Mouse (Mus musculus) lung, adult 18-20 months (tissue): Measurements from ENCODE around the gene Wdfy3.
A peak's percentile ranks its signal among the peaks of the same experiment; 100 is the strongest.
"Not testable (repeated sequence)": the region's sequence is repeated elsewhere in the genome, so short reads cannot be mapped to it uniquely, and the experiment has no call there.

Source experiments
- DNase-seq, 2 experiments: peaks; one replicate each; pipeline ENCODE4 v3.0.0; 2022; ENCODE audit warnings: mixed read lengths in 2 of 2

The Wdfy3 gene

DNA sequence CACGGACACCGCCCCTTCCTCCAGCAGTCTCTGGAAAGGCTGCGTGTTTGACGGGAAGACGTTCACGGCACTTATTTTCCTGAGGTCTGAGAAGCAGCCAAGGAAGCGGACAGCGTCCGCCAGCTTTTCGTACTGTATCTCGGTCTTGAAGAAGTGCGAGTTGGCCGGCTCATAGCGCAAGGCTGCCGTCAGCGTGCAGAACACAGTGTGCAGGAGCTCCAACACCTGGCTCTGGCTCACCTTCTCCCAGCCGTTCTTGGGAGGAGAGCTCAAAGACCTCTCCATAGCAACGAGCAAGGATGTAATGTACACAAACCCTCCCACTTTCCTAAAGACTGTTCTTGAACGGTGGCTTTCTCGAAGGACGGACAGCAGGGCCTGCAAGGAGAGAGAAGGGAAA lies 132.4 kb downstream of the Wdfy3 start:
- DNase-seq: peak; percentile 43 to 73

DNA sequence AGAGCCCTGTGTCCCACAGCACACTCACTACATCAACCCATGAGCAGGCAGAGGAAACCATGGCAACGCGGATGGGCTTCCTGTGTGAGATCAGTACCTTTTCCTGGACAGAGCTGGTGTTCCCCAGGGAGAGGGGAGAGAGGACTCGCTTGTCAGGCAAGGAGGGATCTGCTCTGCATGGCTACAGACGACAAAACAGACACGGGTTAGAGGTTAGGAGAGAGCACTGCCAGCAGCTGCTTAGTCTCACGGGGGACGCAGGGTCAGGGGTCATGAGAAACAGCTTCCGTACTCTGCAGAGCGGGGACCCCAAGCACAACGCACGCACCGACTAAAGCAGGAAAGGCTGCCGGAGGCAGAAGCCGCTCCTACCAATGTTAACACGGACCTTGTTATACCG lies 133.8 kb downstream of the Wdfy3 start:
- peak; percentile 19 to 45 for DNase-seq

DNA sequence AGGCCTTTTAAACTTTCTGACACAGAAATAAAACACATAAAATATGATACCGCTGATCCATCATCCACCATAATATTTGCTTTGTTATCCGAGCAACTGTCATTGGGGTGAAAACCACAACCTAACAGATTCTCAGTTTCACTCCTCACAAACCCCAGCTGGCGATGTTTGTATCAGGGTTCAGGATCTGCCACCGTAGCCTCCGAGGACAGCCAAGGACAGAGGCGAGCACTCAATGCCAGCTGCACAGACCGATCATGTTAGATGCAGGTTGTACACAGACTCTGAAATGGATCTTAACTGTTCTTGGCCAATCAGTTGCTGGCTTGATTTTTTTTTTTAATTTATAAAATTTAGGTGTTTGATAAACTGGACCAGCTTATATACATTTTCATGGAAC lies 135.1 kb downstream of the Wdfy3 start:
- DNase-seq: peak; percentile 14 to 24

DNA sequence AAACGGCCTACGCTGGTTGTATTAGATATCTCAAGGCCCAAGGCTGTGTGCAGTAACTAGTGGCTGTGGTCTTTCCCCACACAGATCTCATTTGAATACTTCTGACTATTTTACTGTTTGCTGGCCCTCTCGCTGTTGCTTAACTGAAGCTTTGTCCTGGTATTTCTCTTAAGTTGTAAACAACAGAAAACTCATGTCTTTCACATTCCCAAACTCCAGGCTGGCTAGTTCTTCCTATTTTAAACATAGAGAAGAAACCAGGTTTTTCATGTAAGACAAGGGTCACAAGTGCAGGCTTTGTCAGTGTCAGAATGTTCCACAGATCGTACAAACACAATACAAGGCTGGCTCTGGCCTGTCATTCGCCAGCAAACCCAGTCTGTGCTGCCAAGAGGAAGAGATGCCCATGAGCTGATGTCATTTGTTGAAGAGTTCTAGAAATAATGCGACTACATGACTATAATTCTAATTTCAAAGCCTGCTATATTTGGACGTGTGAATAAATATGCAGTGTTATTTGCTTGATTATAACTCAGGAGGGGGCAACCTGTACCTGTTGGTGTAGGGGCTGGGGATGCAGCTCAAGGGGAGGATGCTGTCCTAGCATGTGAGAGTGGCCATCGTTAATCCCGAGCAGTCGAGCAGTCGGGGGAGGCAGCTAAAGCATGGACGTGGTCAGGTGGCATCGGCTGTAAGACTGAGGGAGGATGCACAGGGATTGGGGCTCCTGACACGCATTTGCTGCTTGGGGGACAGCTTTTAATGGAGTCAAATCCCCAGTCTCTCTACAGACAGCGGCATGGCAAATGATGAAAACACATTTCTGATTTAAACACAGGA lies 136.5 kb downstream of the Wdfy3 start:
- peak; percentile 60 to 75 for DNase-seq

DNA sequence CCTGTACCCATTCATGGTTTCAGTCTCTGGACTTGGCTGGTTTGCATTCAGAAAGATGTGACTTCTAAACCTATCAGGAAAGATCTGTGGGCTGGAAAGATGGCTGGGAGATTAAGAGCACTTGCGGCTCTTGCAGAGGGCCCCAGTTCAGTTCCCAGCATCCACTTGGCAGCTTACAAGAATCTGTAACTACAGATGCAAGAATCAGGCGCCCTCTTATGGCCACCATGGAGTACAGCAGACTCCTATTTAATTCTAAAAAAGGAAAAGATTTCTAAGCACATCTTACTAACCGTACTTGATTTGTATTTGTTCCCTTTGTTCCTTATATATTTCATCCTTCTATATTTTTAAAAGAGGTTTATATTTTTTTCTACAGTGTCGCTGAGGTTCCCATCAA lies 137.7 kb downstream of the Wdfy3 start:
- no peak for DNase-seq

DNA sequence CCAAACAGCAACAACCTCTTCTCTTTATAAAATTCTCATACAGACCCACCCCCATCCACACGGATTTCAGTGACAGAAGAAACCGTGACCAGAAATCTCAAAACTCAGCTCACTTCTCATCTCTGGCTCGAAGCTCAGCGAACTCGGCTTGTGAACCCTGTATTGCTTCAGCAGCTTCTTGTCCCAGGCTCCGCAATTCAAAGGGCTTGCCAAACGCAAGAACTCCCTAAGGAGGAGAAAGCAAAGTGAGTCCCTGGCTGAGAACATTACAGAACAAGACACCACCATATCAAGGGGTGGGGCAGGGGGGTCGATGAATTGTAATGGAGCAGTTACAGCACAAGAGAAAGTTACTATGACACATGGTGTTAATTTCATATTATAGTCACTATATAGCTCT lies 143.4 kb downstream of the Wdfy3 start:
- no peak for DNase-seq

DNA sequence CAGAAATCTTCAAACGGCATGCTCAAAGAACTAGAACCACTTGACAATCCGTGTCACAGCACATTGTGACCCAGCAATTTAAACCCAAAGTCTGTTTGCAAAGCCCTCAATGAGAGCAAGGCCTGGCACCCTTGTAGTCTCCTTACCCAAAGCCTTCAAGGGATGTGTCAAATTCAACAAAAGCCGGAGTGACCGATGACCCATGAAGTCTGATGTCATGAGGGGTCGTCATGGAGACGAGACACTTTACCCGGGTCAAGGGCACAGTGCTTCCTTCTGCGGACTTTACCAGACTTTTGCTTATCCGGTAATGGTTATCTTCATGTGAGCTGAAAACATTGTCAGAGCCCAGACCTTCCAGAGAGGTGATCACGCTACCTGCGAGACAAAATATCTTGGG lies 146.0 kb downstream of the Wdfy3 start:
- peak in 1 of 2 experiments; percentile 4 for DNase-seq

DNA sequence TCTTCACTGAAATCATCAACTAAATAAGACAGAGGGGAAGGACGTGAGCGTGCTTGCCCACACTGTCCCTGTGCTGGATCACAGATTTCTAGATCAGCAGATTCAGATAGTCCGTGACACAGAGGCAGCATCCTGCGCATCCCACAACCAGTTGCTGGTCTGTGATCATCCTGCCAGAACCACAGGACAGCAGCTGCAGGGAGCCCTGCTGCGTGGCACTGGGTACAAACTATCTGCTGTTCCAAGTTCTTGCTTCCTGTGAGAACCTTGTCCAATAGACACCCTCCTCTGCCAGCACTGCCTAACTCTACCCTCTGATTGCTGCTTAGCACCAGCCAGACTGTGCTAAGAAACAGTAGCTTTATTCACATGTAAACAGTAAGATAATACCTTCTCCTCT lies 150.2 kb downstream of the Wdfy3 start:
- DNase-seq: no peak

DNA sequence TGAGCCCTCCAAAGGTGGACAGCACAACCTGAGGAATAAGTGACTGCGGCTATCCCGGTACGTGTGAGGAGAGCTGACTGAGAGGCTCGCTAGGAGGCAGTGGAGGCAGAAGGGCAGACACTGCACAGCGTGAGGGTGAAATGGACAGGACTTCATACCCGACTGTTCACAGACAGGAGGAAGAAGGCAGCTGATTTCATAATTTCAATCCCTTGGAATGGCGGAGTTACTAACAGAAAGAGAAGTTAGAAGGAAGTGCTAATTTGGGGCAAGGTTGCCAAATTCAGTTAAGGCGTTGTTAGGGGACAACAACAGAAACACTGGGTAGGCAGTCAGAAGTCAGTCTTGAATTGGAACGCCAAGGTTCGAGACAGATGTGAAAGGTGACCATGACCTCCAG lies 160.3 kb downstream of the Wdfy3 start:
- no peak for DNase-seq

DNA sequence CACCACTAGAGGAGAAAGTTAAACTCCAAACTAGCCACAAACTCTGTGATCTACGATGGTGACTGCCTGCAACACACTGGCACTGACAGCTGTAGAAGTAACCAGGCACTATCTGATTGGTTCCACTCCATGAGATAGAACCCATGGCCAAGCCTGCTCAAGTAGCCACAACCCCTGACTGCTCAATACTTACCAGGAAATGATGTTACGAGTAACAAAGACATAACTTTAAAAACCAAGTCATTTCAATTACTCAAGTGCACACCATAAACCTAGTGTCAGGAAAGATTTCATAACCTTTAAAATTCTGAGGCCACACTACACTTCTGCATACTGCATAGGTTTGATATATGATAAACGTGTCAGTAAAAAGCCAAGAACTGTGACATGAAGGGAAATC lies 164.1 kb downstream of the Wdfy3 start:
- DNase-seq: no peak

DNA sequence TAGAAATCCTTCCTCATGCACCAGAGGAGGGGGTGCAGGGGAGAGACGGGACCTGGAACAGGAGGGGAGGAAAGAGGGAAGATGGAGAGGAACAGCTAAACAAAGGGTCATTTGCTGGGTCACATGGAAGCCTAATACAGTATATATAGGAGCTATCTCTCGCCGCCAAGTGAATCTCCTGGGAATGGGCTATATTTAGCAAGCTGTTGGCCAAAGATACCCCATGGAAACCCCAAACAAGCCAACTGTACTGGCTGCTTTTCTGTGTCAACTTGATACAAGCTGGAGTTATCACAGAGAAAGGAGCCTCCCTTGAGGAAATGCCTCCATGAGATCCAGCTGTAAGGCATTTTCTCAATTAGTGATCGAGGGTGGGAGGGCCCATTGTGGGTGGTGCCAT lies 164.9 kb downstream of the Wdfy3 start:
- DNase-seq: not testable (repeated sequence)

DNA sequence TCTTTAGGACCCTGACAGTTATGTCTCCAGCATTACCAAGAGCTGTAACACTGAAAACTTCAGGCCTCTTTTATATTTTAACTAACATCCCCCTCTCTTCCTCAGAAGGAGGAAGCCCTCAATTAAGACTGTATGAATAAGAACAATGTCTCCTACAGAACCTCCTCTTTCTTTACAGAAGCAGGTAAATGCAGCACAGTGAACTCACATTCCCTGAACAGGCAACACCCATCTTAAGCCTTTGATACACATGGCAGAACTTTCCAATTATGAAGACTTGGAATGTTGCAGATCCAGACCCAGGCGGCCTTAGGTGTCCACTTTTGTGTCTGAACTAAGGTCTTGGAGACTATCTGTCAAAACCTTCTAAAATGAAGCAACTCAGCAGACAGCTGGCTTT lies 167.0 kb downstream of the Wdfy3 start:
- DNase-seq: no peak

DNA sequence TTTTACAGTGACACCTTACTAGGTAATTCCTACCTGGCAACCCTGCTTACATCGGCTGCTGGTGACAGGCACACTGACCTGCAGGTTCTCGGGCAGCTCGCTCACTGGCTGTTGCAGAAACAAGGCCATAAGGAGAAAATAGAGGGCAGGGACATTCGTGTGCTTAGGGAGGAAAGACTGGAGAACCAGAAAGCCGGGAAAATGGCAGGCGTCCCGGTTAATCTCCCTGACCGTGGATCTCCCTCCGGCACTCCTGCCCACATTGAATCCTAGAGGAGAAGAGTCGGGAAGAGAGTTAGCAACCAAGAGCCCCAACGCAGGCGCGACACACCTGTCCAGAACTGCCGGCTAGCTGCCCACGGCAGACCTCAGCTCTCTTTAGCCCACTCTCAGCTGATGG lies 169.7 kb downstream of the Wdfy3 start:
- DNase-seq: no peak

DNA sequence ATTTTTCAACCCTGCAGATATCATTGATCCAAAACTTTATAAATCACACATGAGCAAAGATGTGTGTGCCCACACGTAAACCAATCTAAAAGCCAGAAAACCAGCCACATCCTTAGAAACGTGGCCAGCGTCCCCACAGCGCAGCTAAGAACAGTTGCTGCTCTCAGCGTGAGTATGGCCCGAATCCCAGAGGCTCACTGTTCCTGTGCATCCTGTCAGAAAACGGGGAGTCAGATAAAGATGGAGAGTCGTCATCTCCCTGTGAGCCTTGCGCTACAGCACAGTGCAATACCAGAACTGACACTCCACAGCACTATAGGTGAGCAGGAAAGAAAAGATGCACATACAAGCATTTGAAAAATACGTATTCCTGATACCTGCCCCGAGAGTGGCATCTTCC lies 172.9 kb downstream of the Wdfy3 start:
- no peak for DNase-seq

DNA sequence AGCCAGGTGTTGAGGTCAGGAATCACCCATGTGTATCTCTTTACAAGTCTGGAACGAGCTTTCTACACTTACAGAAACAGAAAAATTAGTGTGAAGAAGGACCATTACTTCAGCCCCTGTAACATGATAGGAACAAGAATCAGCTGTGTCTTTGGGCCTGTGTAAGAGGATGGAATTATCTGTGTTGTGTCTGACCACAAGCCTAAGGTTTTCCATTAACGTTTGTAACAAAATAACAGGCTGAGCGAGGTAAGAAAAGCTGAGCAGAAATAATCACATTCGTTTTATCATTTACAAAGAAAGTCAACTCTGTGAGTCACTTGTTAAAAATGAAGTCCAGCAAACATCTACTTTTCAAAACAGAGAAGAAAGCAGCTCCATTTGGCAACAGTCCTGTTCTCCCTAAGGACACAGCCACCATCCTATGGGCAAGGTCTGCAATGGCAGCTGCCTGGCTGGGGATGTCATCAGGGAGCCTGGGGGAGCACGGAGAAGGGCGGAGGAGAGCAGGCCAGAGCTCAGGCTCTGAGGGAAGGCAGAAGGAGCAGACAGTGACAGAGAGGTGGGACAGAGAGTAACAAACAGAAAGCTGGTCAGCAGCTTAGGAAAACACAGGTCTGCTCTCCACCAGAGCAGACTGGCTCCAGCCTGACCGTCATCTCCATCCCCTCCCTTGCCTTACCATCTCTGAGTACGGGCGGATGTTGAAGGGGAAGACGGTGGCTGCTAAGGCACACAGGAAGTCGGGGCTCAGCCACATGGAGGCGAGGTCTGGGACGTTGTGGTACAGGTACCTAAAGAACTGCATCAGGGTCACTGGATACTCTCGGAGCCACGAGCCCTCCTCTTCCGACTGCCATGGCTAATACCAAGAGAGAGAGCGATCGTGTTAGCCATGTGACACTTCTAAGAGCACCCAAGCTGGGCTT lies 173.7 kb downstream of the Wdfy3 start:
- no peak for DNase-seq

DNA sequence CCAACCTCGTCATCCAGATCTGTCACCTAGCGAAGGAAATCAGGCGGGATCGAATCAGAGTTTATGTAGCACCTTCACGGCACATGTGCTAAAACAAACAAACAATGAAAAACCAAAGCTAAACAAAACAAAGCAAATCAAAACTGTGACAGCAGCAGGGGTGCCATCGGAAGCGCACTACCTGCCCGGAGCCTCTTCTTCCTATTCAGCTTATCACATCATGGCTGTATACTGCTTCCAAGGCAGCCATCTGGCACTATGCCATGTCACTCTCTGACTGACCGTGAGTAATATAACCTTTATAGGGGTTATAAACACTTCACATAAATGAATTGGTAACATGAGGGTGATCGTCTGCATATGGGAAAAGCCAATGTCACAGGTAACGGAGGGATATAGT lies 174.6 kb downstream of the Wdfy3 start:
- no peak for DNase-seq

DNA sequence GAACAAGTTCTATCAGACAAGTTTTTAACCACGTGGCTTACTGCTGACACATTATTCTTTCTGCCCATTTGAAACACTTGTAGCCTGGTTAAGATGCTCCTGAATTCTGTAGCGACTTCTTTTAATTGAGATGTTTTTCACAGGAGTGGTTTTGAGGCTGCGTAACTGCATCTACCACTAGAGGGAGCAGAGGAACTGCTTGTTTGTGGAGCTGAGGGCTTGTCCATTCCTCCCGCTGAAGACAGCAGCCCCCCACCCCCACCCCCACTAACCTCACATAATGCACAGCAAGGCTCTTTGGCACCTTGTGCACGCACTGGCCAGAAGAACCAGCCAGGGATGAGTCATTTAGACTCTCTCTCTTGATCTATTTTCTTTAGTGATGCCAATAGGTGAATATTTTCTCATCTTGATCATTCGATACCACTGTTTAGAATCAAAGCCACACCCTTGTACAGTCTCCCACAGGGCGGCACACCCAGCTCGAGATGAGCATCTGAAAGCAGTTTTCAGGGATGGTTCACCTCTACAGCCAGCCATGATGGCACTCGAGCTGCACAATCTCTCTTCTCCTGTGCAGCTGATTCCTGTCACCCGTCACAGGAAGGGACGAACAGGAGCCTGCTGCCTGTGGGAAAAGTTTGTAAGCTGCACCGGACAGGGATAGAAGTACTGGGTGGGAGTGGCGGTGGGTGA lies 175.8 kb downstream of the Wdfy3 start:
- no peak for DNase-seq

DNA sequence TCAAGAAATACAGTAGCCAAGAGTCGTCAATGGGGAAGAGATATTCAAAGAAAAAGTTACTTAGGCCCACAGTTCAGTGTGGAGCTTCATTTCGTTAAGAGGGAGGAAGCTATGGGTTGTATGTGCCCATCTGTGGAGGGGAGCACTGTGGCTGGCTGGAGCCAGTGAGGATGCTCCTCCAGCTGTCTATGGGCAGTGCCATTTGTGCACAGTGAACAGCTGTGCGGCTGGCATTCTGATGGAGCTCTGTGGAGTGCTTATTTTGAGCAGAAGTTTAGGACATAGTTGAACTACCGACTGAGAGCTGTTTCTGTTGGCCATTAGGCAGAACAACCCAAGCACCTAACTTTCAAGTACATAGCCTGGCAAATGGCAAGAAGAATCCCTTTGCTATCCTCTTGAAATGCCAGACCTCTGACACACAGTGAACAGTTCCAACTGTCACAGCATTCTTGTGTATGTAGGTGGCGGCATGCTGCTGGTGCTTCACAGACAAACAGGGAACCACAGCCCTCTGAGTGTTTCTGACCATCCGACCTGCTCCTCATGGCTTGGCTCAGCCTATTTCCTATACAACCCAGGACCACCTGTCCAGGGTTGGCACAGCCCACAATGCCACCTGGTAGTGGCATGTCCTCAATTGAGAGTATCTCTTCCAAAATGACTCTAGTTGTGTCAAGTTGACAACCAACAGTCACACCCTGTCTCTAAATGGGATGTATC lies 177.9 kb downstream of the Wdfy3 start:
- DNase-seq: no peak

DNA sequence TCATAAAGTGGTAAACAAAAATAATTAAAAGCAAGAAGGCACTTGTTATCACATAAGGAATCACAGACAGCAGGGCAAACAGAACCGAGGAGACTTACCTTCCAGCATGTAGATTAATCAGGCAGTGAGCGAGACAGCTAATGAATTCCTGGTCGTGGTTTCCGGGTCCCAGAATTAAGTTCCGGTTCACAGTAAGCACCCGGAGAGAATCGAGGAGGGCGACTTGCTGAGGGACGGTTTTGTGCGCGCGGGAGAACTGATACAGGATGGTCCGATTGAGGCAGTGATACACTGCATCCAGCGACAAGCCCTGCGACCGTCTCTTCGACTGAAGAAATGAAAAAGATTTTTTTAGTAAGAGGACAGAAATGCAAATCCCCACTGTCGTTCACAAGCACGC lies 181.7 kb downstream of the Wdfy3 start:
- no peak for DNase-seq

DNA sequence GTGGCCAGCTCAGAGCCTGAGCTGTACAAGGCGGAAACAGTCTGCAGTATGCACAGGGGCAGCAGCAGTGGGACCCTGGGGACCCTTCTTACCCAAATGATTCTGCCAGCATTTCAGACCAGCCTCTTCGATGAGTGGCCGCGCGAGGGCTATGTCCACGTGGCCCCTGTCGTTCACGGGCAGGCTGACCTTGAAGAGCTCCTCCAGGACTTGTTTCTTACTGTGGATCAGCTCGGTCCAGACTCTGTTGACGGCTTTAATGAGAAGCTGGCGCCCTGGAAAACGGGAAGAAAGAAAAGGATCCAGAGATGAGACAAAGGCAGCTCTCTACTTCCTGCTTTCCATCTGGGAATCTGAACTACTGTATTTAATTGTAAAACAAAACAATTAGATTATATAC lies 184.7 kb downstream of the Wdfy3 start:
- no peak for DNase-seq

DNA sequence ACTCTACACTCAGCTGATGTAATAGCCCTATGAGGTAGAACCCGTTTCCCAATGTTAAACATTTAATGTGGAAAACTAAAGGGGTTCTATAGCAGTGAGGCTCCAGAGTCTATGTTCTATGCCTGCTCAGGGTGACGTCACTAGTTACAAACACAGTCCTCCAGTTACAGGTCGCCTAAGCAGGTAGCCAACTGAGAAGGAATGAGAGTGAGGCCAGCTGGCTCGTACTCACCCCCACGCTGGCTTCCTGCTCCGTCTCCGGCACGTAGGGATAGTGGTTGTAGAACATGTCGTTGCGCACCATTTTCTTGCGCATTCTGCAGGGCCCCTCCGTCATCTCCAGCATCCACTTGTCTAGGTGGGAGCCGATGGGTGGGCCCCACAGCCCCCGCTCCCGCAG lies 187.5 kb downstream of the Wdfy3 start:
- DNase-seq: no peak

DNA sequence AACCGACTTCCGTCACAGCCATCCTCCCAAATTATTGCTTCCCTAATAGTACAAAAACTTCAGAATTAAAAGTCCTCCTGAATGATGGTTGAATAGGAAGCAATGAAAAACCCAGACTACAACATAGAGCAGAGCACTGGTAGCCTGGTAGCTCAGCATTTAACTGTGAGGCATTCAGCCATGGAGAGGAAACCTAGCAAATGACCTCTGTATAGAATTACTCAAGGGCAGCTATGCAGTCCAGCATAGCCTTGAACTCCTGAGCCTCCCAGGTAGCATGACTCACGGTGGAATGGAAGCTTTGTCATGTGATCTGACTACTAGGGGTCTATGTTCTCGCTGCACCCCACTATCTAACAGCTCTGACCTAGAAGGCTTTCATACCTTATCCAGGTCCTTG lies 189.8 kb downstream of the Wdfy3 start:
- DNase-seq: no peak

DNA sequence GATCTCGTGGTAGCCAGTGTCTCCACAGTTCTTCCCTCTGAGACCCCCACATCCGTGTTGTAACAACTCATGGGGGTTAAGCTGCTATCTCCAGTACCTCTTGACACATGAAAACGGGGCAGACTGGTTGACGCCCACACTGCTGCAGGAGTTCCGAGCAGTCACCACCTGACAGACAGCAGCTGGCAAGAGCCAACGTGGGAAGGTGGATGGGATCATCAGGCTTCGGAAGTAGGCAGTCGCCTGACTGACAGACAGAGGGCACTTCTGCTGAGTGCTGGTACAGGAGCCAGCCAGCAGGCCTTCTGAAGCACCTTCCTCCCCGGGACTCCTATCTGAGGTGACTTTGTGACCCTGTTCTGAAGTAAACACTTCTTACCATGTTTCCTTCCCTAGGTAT lies 191.3 kb downstream of the Wdfy3 start:
- DNase-seq: peak in 1 of 2 experiments; percentile 56
